Mouse (Mus musculus) heart, adult 11 months (tissue): ENCODE data around the gene Mafg.
A peak's percentile ranks its signal among the peaks of the same experiment; 100 is the strongest.

ENCODE experiments used
- DNase-seq: peaks from one replicate; pipeline ENCODE4 v3.0.0; 2022

The Mafg gene

GRCm38 (mm10) chr11:120618619-120619535 lies 14.5 kb downstream of the Mafg start:
- DNase-seq, result peak; percentile 93

DNA sequence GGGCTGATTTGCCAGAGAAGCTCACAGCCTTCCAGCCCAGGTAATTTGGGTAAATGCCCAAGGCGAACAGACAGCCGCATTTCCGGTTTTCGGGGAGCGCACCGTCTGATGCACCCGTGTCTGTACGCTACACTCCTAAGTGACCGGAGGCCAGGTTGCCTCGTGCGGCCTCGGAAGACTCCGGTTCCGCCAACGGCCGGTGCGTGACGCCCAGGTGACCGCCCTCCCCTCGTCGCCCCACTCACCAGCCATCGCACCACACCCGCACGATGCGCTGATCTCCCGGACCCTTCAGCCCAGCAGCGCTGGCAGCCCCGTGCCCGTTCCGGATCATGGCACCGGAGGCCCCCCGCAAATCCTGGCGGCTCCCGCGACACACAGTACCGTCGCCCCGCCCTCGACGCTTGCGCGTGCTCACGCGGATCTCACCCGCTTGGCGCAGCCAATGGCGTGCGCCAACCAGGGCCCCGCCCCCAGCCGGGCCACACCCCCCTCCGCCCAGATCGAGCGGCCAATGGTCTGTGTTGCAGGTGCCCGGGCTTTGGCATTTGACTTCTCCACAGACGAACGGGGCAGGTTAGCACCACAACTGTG lies 15.8 kb downstream of the Mafg start, which contains the start of gene Pcyt2:
Pcyt2 (minus strand) TSS at position 418 of the 594 bp plus-strand sequence.
- peak; percentile 99 for DNase-seq

DNA sequence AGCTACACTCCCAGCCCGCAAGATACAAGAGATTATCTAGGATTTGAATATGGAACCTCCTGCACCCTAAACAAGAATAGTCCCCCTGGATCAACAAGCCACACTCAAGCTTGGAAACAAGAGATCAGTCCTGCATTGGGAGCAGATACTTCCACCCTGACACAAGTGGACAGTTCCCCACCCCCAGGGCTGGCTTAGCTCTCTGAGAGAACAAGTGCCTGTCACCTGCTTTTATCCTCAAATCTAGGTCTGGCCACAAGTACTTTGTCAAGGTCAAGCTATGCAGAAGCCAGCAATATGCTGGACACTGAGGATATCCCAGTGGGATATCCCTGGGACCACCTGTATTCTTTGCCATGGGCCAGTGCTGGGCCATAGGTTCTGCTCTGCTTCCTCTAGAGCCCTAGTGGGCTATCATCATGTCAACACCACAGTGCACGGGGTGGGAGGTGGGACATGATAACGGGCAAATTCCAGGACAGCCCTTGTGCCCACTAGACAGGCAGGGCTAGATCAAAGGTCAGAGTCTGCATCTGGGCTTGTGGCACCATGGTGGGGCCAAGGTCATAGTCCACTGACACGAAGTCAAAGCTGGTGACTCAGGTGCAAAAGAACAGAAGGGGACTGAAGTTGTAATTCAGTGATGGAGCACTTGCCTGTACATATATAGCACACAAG lies 16.6 kb downstream of the Mafg start:
- DNase-seq, result peak; percentile 93

GRCm38 (mm10) chr11:120615606-120616203 lies 17.7 kb downstream of the Mafg start:
- peak; percentile 92 for DNase-seq

DNA sequence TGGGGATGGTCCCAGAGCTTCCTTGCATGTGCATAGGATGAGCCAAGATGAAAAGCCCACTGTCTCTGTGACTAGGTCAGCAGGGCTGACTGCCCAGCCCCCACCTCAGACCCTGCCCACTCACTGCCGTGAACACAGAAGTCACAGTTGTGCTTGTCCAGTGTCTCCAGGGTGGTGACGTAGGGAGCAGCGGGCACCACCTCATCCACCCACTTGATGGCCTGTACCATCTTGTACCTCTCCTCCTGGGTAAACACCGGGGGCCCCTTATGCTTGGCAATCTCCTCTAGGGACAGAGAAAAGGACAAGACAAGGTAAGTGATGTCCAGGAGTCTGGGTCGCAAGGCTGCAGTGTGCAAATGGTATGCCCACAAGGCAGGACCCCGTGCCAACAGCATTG lies 18.2 kb downstream of the Mafg start:
- peak; percentile 91 for DNase-seq

- DNase-seq, result peak; percentile 91
Measured at GRCm38 (mm10) chr11:120613976-120614375, 19.4 kb downstream of the Mafg start.

- peak; percentile 89 for DNase-seq
Measured at GRCm38 (mm10) chr11:120613481-120613972, 19.9 kb downstream of the Mafg start.

- DNase-seq, result peak; percentile 97
Measured at GRCm38 (mm10) chr11:120612763-120613162, 20.6 kb downstream of the Mafg start.

DNA sequence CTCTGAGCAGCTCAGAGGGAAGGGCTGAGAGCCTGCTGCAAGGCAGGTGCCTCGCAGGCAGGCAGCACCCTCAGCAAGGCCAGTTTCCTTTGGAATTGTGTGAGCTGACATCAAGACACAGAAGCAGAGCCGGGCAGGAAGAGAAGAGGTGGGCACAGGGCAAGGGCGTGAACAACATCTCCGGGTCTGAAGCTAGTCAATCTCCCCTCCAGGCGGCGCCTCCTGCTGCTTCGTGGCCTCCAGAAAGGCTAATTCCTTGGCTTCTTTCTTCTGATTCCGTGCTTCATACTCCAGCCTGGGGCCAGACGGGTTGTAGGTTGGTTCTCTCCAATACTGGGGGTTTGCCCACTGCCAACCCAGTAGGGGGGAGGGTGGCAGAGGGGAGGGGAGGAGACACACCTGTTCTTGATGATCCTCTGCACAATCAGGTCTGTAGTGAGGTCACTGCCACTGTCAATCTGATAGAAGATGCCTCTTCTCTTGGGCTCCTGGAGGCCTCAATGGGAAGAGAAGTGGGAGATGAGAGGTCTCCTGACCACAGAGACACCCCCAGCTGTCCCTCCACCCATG lies 22.8 kb downstream of the Mafg start:
- peak; percentile 90 for DNase-seq

DNA sequence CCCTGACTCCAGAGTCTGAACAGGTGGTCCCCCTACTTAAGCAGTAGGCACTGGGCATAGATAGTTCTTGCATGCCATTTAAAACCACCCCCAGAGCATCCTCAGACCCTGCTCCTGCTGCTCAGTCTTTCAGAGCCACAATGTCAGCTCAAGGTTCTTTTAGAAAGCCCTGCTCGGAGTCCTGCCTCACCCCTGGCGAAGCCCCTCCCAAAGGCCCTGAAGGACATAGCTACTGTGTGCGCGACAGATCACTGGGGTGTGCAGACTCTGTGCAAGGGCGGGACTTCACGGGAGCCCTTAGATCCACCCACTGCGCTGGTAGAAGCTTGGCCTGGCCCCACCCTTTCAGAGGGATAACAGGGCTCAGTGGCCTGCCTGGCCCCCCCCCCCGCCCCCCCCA lies 24.1 kb downstream of the Mafg start:
- no peak for DNase-seq

GRCm38 (mm10) chr11:120608241-120609034 lies 25.0 kb downstream of the Mafg start, which contains the start of gene Npb:
Gene Npb, plus strand, starts transcription at chr11:120608477.
- DNase-seq, result no peak

DNA sequence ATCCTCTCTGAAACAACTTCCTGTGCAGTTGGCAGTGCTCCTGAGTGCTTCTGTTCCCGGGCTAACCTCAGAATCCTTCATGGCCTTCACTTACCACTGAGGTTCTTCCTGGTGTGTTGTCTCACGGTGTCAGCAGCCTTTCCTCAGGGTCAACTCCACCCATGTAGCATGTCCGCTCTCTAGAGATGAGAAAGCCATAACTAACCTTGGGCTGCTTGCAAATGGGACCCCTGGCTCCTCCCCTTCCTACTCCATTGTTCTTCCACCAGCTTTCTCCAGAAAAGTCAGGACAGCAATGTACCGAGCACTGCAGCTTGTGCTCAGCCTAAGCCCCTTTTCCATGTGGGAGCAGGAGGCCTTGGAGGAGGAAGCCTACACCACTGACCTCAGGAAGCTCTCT lies 26.6 kb downstream of the Mafg start:
- DNase-seq, result no peak

- no peak for DNase-seq
Measured at GRCm38 (mm10) chr11:120605667-120606066, 27.7 kb downstream of the Mafg start.

GRCm38 (mm10) chr11:120603545-120603944 lies 29.9 kb downstream of the Mafg start:
- no peak for DNase-seq

DNA sequence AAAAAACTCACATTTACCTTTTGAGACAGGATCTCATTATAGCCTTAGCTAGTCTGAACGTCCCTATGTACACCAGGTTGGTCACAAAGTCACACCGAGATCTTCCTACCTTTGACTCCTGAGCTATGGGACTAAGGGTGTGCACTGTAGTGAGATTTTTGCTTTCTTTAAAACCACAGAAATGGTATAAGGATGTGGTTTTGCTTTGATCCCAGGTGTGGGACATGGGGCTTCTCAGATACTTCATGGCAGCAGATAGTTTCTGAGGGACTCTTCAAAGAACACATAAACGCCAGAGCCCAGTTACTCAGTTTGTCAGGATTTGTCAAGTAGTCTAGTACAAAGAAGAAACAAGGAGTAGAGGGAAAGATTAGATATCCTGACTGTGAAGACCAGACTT lies 32.7 kb downstream of the Mafg start:
- DNase-seq, result no peak

GRCm38 (mm10) chr11:120598990-120599549 lies 34.3 kb downstream of the Mafg start:
- peak; percentile 86 for DNase-seq

DNA sequence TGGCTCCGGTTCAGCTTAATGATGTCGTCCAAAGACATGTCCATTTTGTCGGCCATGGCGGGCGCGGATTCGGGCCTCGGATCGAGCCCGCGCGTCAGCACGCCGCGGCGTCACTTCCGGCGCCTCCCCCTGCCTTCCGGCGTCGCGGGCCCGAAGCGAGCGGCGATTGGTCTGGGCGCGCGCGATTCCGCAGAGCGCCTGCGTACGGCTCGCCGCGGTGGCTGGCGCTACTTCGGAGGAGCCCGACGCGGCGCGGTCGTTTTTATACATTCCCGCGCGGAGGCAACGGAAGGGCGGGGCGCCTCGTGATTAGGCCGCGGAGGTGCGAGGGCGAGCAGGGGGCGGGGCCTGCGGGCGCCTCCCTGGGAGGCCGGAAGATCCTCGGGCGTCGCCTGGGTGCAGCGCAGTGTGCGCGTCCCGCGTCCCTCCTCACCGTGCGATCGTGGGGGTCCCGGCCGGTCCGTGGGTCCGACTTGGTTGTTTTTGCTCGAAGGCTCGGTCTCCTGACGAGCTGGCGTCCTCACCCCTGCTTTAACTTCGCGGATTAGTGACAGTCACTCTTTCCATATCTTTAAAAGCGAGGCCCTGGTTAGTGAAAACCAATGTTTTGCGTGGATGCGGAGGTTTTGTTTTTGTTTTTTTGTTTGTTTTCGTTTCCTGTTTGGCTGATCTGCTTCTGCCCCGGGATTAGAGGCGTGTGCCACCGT lies 35.0 kb downstream of the Mafg start, which contains the start of the genes Alyref and Anapc11:
Alyref (minus strand) TSS at position 83 of the 707 bp plus-strand sequence.
Anapc11 (plus strand) TSS at position 139 of the 707 bp plus-strand sequence.
- peak; percentile 99 for DNase-seq

DNA sequence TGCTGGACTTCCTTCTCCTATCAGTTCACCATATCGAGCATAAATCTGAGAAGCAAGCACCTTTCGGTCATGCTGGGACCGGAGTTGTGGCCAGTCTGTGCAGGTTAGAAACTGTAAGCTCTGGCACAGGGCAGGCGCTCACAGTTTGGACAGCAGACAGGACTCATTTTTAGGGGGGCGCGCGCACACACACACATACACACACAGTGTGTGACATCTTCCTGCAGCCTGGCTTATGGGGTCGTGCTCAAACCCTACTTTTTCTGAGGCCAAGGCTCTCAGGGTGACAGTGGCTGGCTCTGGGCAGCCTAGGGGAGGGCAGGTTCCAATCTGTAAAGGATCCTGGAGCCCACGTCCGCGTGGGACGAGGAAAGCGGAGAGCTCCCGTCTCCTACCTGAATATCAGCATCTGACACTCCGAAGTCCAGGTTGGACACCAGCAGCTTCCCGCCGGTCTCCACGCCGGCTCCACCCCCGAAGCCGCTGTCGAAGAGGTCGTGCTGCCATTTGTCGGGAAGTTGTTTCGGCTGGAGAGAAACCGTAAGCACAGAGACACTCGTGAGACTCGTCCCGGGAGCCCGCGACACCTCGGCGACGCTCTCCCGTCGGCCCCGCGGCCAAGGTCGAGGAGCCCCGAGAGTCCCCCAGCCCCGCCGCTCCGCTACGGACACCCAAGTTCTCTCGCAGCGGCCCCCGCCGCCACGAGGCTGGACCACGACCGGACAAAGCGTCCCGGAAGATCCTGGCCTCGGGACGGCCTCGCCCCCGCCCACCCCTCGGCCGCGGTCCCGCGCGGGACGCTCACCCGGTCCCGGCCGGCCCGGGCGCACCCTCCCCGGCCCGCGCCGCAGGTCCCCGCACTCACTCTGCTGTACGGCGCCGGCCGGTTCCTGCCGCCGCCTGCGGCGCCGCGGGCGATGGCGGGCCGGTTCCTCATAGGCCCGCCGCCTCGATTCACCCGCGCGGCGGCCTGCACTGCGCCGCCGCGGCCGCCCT lies 35.9 kb downstream of the Mafg start:
- peak; percentile 93 for DNase-seq

- no peak for DNase-seq
Measured at GRCm38 (mm10) chr11:120588531-120588930, 44.9 kb downstream of the Mafg start.
